ENCODE assay signal across 14 mouse cellular contexts in the genomic region with DNA sequence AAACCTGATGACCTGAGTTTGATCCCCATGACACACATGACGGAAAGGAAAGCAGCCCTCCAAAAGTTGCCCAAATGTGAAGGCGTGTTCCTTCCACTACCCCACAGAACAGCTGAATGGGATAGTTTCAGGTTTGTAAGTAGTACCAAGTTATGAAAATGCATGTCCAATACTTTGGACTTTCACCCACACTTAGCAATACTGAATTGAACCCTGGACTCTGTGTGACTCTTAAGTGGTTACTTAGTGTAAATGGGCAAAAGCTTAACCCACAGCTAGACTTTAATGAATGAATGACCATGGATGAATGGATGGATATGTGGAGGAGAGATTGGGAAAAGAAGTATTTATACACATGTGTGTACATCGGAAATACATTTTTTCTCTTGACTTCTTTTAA. TPM values are rescaled to one million over a fixed set of nuclear protein-coding genes. Genes with fewer than 3 reads are reported as not detected.
"Had no signal": no experiment of that assay in that cellular context is flagged by ENCODE, and none has a peak within 500 bp of the region (broad histone marks: within the 10 kb centered on the region; RNA-seq: fewer than 3 reads in every experiment).

No protein-coding gene starts in this region.

- DNase-seq: kidney, postnatal 25 days; layer of hippocampus, postnatal 36 days; thymus, adult 18-20 months; thymus, postnatal 36 days had no signal

- ATAC-seq: liver, embryonic 12.5 days; lung, postnatal 0 days; midbrain, embryonic 13.5 days; midbrain, embryonic 16.5 days had no signal

- H3K36me3 ChIP-seq: liver, embryonic 12.5 days; liver, embryonic 15.5 days; midbrain, embryonic 10.5 days; midbrain, embryonic 13.5 days had no signal

- H3K4me3 ChIP-seq: left cerebral cortex, adult 2 months; liver, embryonic 12.5 days; liver, embryonic 15.5 days; megakaryocyte, embryonic 14.5 days; midbrain, embryonic 10.5 days; midbrain, embryonic 13.5 days had no signal

- H3K4me1 ChIP-seq: liver, embryonic 12.5 days; liver, embryonic 15.5 days; megakaryocyte, embryonic 14.5 days; midbrain, embryonic 10.5 days; midbrain, embryonic 13.5 days had no signal

- H3K27ac ChIP-seq: left cerebral cortex, adult 2 months; liver, embryonic 12.5 days; liver, embryonic 15.5 days; midbrain, embryonic 10.5 days; midbrain, embryonic 13.5 days had no signal

- H3K27me3 ChIP-seq: liver, embryonic 12.5 days; liver, embryonic 15.5 days; megakaryocyte, embryonic 14.5 days; midbrain, embryonic 13.5 days had no signal

- H3K9me3 ChIP-seq: liver, embryonic 12.5 days; liver, embryonic 15.5 days; midbrain, embryonic 10.5 days; midbrain, embryonic 13.5 days had no signal

- H3K4me2 ChIP-seq: liver, embryonic 12.5 days; liver, embryonic 15.5 days; lung, embryonic 14.5 days; midbrain, embryonic 13.5 days had no signal

- H3K9ac ChIP-seq: liver, embryonic 12.5 days; liver, embryonic 15.5 days; lung, embryonic 14.5 days; midbrain, embryonic 13.5 days had no signal

RNA-seq across cellular contexts. Expression of a gene that starts 8.6 kb away (rescaled TPM):
- total RNA-seq: monocyte, adult 5-6 weeks had no signal
- polyA plus RNA-seq: midbrain, embryonic 10.5 days had no signal
